Mouse (Mus musculus) R1 (cell line): ENCODE results near the gene Kirrel2.
"Not testable (repeated sequence)": the region's sequence is repeated elsewhere in the genome, so short reads cannot be mapped to it uniquely, and the experiment has no call there.

ENCODE experiments used
- DNase-seq: peaks from one replicate; pipeline ENCODE4 v3.0.0-alpha.2; 2018; ENCODE audit warnings: low read depth, low spot score

Gene Kirrel2

DNA sequence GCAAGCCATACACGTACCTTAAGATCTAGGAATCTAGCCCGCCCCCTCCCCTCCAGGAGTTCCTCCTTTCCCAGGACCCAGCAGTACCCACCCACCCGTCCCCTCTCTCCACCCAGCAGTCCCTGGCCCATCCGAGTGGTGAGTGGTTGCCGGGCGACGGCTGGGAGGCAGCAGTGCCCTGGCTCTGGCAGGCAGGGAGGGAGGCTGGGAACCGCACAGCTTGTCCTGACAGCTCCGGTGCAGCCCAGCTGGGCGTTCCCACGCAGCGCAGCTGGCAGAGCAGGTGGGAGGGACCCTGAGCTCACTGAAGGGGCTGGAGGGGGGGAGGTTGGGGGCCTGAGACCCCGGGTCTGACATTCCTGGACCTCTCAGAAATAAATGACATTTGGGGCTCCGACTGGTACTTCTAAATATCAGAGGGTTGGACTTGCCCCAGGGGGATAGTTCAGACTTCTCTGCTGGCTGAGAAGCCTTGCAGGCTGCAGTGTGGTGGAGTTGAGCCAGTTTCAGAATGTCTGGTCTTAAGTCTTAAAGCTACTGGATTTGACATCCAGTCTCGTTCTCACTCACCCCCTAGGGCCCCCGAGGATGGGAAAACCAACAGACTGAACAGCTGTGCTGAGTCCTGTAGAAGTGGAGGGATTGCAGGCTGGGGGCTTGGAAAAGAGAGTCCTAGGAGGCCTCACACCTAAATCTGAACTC, at the start of gene Kirrel2, which contains the start of gene Nphs1:
Gene Kirrel2, minus strand, starts transcription at position 62 of the 702 bp plus-strand sequence.
Gene Nphs1, plus strand, starts transcription at position 687 of the 702 bp plus-strand sequence.
- DNase-seq, result peak; percentile 57

DNA sequence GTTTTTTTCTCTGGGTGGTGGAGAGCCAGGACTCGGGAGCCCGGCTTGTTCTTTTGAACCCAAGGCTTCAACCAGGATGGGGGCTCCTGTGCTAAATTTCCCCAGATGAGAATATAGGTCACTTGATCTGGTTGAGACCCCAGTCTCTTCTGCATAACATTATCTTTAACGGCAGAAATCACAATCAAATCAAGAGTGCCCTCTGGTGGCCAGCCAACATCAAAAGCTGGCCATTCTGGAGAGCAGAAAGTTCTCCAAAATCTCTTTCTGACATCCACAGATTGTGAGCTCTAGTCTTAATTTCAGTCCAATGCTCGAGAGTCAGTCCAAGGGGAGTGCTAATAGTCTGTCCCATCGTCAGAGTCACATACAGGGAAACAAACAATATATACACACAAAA, 43.7 kb upstream of the Kirrel2 start:
- DNase-seq, result not testable (repeated sequence)

DNA sequence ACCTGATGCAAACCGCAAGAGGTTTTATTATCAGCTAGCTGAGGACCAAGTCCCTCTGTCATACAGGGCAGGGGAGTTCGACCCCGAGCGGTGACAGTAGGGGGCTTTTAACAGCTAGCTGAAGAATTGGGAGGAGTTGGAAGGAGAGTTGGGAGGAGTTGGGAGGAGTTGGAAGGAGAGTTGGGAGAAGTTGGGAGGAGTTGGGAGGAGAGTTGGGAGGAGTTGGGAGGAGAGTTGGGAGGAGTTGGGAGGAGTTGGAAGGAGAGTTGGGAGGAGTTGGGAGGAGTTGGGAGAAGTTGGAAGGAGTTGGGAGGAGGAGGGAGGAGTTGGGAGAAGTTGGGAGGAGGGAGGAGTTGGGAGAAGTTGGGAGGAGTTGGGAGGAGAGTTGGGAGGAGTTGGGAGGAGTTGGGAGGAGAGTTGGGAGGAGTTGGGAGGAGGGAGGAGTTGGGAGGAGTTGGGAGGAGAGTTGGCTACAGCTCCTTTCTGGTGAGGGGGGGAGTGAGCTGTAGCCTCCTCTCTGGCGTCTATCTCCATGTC, 38.1 kb upstream of the Kirrel2 start:
- peak; percentile 90 for DNase-seq

DNA sequence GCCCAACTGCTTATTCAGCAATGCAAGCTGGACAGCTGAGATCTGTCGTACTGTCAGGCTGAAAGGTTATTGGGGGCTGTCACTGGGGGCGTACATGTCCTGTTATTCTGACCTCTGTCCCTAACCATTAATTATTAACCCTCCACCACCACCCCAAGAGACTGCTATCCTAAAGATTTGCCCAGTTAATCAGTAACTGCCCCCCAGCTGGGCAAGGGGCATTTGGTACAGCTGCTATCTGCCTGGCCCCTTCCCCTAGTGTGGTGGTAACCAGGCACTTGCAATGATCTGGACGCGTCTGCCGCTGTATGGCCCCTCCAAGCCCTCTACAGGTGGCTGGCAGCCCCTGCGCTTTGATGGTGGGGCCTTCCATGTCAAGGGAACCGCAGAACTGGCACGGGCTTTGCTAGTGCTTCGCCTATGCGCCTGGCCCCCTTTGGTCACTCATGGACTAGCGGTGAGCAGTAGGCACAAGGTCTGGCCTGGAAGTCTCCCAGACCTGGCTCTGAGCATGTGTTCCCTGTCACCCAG, 36.0 kb upstream of the Kirrel2 start, which contains the start of gene Prodh2:
Gene Prodh2, plus strand, starts transcription at position 222 of the 531 bp plus-strand sequence.
- DNase-seq, result peak; percentile 41

DNA sequence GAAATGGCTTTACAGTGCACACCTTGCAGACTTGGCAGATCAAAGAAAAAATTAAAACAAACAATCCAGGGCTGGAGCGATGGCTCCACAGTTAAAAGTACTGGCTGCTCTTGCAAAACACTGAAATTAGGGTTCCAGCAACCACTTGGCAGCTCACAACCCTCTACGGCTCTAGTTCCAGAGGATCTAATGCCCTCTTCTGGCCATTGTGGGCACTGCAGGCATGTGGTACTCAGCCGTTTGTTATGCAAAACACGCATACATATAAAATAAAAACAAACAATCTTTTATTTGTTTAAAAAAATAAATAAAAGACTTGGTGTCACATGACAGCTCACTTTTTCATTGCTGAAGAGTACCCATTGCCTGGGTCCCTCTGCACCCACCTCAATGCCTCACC, 35.3 kb upstream of the Kirrel2 start:
- peak; percentile 87 for DNase-seq

DNA sequence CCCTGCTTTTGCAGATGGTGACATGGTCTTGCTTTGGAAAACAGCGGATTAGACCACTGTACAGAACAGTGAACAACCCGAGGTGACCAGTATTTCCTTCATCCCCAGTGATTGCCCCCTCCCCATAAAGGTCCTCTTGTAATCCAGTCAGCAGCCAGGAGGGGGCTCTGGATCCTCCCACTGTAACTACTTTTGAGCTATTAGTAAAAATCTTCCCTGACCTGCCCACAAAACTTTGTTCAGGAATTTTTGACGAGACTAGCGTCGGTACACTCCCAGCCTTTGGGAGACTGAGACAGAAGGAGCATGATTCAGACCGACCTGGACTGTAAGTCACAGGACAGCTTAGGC, 33.4 kb upstream of the Kirrel2 start:
- DNase-seq, result peak; percentile 63

DNA sequence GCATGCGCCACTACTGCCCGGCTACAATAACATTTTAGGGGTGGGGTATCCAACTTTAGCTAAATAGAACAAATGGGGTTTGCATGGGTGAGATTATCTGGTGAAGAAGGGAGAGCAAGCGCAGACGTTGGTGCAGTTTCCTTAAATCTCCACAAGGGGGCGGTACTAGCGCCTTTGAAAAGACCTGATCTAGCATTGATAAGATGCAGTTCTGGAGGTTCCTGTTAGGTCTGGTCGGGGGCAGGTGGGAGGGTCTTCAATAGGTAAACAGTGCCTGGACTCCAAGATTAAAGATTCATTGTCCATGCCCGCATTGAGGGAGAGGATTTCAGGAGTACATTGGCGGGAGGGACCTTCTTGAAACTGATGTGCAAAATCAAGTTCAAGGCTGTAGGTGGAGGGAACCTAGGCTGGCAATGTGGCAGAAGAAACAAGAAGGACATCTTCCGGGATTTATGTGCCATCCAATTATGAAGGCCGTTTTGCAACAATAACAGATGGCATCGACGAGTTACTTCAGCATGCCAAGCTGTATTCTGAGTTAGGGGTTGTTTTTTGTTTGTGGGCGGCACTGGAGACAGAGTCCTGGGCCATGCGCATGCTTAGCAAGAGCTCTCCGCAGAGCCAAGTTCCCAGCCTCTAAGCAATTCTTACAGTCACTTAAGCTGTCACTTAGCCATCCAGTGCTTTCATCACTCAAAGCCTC, 32.9 kb upstream of the Kirrel2 start:
- peak; percentile 85 for DNase-seq

DNA sequence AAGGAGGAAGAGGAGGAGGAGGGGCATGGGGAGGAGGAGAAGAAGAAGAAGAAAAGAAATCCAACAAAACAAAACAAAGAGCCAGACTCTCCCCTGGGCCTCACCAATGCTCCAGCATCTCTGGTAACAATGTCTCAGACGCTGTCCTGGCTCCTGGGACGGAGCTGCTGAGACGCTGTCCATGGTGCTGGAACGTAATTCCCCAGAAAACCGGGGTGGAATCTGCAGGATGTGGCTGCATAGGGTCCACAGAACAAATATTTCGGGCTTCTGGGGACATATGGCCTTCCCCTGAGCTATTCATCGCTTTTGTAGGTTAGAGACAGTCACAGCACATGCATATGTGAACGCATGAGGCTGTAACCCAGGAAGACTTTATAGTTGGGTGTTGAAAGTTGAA, 26.8 kb upstream of the Kirrel2 start:
- DNase-seq, result peak; percentile 52

DNA sequence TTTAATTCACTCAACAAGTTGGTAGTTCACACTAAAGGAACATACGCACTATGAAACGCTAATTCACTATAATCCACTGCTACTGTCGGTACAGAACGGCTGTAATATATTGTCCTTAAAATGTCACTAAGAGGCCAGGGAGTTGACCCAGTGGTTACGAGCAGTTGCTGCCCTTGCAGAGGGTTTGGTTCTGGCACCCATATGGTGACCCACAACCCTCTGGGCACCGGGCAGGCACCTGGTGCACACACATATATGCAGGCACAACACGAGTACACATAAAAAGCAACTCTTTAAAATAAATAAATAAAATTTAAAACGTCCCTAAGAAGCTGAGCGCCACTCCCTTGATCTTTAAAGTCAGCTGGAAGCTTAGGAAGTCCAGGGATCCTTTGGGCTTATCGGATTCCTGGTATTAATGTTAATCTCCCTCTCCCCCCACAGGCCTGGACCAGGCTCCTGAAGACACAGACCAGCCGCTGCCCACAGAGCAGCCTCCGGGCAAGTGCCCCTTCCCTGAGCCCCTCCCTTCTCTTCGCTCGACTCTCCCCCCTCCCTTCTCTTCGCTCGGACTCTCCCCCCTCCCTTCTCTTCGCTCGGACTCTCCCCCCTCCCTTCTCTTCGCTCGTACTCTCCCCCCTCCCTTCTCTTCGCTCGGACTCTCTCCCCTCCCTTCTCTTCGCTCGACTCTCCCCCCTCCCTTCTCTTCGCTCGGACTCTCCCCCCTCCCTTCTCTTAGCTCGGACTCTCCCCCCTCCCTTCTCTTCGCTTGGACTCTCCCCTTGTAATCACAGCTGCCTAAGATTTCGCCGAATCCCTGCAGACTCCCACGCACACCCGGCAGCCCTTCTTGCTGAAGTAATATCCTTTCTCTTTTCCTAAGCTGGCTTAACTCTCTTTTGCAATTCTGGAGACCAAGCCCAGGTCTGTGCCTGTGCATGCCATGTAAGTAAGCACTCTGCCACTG, 20.2 kb upstream of the Kirrel2 start:
- peak; percentile 48 for DNase-seq

DNA sequence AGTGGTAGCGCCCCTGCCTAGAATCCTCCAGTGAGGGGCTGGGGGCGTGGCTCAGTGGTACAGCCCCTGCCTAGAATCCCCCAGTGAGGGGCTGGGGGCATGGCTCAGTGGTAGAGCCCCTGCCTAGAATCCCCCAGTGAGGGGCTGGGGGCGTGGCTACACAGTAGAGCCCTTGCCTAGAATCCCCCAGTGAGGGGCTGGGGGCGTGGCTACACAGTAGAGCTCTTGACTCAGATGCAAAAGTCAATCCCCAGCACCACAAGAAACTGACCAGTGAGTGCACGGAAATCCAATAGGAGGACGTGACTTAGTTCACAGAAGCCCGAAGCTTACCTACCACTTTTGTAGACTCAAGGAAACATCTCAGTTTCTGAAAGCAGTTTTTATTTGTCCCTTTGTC, 18.6 kb upstream of the Kirrel2 start:
- DNase-seq, result peak; percentile 69

DNA sequence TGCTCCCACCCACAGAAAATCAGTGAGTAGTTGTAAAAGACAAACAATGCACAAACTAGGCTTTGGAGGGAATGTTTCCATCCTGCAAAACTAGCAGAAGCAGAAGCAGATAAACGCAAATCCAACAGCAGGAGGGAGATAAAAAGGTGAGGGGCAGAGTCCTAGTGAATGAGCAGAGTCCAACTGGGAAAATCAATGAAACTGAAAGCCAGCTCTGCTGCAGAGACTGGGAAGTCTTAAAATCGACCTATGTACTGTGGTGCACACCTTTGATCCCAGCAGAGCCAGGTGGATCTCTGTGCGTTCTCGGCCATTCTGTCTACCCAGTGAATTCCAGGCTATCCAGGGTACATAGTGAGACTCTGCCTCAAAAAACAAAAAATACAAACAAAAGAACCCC, 17.5 kb upstream of the Kirrel2 start:
- DNase-seq, result no peak

DNA sequence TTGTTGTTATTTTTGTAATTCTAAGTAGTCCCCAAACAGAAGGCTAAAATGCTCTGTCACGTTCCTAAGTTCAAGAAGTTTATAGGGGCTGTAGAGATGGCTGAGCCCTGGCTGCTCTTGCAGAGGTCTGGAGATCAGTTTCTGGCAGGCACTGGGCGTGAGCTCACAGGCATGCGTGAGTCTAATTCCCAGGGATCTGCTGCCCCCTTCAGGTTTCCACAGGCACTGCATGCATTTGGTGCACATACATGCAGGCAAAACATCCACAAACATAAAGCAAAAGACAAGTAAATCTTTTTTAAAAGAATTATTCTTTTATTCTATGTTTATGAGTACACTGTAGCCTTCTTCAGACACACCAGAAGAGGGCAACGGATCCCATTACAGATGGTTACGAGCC, 14.9 kb upstream of the Kirrel2 start:
- DNase-seq, result peak; percentile 84

DNA sequence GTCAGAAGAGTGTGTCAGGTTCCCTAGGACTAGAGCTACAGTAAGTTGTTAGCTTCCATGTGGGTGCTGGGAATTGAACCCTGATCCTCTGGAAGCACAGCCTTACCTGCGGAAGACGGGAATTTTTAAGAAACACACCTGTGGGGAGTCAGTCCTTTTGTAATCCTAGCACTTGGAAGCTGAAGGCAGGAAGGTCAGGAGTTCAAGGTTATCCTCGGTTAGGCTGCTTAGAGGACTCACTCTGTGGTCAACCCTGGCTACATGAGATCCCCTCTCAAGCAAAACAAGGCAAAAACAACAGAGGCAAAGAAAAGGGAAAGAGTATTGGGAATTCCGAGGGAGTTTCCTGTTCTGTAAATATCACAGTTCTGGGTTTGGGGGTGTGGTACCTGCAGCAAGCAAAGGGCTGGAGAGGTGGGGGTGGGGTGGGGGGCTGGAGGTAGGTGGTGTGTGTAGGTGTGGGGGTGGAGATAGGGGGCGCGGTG, 7.4 kb upstream of the Kirrel2 start:
- peak; percentile 97 for DNase-seq

DNA sequence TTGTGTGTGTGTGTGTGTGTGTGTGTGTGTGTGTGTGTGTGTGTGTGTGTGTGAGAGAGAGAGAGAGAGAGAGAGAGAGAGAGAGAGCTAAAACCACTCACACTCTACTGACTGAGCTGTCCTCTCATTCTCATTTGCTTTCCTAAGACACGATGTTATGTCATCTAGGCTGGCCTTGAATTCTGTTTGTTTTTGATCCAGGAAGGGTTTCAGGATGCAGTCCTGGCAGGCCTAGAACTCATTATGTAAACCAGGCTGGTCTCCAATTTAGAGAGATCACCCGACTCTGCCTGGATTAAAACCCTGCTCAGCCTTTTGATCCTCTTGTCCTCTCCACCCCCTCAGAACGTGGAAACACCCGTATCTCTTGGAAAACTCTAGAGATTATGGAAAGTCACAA, 6.5 kb upstream of the Kirrel2 start:
- DNase-seq, result peak; percentile 81

DNA sequence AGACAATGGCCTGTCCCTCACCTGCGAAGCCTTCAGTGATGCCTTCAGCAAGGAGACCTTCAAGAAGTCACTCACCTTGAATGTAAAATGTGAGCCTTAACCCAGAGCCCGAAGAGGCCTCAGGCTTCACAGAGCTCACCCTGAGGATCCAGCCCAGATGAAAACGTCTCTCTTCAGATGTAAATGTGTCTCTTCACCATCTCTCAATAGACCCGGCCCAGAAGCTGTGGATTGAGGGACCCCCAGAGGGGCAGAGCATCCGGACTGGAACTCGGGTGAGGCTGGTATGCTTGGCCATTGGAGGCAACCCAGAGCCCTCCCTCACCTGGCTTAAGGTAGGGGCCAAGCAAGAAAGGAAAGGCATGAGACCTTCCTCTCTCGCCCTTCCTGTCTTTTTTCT, 6.1 kb upstream of the Kirrel2 start:
- peak; percentile 92 for DNase-seq

DNA sequence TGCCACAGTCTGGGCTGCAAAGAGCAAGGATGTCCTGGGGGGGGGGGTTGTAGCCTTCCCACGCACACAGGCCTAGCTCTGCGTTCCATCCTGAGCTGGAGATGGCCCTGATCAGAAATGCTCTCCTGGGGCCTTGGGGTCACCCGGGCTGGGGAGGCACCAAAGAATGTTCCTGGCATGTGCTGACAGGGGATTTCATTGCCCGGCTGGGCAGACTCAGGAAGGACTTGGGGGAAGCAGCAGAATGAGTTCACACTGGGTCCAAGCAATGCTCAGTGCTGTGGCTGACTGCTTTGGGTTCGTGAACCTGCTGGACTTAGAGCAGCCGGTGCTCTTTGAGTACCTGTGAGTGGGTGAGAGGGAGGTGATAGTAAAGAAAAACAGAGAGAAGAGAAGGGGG, 2.0 kb upstream of the Kirrel2 start:
- DNase-seq, result no peak

DNA sequence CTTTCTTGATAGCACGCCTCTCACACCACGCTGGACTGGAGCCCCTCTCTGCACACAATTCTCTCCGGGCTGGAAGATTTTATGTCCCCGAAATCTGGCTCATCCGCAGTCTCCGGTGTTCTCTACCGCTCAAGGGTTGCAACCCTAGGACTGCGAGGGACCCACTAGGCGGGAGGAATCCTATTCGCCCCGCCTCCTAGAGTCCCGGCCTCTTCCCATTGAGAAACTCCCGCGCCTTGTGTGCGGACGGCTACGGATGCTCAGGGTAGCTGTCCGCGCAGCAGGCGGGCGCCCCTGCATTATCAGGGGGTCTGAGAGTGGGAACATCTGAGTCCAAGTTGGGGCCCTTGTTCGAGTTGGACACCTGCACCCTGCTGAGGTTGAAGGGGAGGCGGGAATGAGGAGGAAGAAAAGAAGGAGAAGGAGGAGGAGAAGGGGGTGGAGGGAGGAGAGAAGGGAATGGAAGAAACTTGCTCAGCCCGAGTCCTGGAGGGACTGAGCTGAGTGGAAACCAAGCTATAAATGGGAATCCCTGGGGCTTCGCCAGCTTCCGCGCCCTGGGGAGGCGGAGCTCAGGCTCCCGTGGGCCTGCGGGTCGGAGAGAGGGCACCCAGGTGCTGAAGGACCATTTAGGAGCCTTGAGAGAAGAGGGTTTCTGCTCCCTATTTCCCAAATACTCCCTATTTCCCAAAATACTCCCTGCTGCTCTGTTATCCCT, 420 bp downstream of the Kirrel2 start:
- DNase-seq, result peak; percentile 73

DNA sequence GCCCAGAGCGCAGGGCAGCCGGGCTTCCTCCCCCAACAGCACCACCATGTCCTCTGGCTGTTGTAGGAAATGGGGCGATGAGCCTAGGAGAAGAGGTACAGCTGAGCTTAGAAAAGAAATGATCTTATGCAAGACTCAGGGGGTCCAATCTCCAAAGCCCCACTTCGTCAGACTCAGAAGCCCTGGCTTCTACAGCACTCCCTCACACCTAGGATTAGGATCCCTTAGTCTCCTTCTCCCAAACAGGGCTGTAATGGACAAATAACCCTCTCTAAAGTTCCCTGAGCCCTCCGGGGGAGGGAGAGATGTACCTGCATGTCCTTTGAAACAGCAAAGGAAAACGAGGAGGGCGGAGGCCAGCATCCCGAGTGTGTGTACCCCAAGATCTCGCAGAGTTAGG, 1.0 kb downstream of the Kirrel2 start:
- DNase-seq, result no peak

DNA sequence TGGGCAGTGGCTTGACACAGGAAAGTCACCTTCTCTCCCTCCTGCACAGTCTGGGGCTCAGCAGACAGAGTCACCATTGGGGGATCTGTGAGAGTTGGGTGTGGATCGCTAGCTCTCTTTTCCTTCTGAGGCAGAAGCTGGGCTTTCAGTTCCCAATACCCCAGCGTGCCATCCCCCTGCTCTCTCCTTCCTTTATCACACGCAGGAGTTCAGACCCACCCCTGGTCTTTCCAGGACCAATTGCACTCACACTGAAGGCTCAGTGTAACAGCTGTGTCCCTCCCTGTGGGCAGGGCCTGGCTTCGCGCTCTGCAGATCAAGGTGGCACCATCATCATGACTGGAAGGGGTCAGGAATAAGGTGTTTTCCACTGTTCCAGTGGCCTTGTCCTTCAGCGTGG, 3.2 kb downstream of the Kirrel2 start:
- peak; percentile 48 for DNase-seq

DNA sequence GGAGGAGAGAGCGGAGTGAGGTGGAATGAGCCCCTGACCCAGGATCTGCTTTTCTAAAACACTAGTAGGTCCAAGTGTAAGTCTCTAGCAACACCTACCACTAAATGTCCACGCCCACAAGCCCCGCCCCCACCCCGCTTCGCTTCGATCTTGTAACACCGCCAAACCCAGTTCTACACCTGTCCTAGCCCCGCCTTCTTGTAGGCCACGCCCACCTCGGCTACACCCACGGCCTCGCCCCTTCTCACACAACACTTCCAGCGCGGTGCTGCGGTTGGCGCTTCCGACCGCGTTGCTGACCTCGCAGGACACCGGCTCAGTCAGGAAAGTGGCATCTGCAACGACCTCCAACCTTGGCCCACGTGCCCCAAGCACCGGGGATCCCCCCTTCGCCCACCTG, 3.7 kb downstream of the Kirrel2 start:
- peak; percentile 95 for DNase-seq

DNA sequence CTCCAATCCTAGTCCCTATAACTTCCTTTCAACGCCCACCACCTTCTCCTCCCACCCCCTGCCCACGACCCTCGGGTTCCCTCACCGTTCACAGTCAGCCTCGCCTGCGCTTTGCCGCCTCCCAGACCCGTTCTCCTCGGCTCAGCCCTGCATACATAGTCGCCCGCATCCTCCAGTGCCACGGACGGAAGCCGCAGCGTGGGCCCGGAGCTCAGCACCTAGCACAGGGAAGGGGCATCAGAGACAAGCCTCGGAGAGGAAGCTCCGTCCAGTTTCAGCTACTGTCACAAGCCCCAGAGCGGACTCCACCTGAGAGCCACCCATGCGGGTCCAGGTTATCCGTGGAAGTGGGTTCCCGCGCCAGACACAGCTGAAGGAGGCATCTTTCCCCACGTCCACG, 4.2 kb downstream of the Kirrel2 start:
- DNase-seq, result no peak
